Mouse (Mus musculus): ENCODE results near the gene Gm6685.
A peak's percentile ranks its signal among the peaks of the same experiment; 100 is the strongest.
"Not testable (repeated sequence)": the region's sequence is repeated elsewhere in the genome, so short reads cannot be mapped to it uniquely, and the experiment has no call there.

The Gm6685 gene

DNA sequence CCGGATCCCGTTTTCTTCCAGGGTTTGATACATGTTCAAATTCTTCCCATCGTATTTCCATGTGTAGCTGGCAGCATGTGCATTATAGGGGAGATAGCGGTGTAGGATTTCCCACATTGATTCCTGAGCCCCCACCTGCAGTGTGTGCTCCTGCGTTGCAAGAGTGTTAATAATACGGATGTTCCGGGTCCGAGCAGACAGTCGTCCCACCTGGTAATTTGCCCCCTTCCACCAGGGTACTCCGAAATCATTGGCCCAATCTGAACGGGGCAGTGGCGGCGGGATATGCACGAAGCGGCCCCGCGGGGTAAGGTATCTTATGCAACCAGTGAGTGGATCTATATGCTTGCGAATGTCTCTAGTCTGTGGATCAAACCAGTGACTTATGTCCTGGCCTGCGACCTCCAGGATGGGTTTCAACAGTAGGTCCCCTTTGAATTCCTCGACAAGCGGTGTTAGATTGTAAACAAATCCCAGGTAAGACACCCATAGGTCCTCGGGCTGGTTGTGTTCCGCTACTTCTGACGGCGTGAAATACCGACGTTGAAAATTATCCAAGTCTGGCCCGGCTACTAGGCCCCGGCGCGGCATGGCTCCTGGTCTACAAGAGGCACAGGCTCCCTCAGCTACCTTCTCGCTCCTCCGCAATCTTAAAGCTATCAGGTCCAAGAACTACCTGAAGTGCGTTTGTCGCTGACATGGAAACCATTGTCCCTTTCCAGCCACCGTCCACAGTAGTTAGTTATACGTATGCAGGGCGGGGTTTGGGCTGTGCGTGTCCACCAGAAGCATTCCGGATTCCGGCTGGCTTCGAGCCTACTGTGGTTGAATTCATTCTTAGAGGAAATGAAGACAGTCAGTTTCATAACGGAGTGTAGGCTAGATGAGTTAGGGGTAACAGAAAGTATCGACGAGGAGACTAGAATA, at the start of gene Gm6685:
Gene Gm6685 (minus strand): TSS at position 644 of the 927 bp plus-strand sequence.
- DNase-seq (ENCODE audit: low spot score in 2 of 2) = not testable (repeated sequence)

DNA sequence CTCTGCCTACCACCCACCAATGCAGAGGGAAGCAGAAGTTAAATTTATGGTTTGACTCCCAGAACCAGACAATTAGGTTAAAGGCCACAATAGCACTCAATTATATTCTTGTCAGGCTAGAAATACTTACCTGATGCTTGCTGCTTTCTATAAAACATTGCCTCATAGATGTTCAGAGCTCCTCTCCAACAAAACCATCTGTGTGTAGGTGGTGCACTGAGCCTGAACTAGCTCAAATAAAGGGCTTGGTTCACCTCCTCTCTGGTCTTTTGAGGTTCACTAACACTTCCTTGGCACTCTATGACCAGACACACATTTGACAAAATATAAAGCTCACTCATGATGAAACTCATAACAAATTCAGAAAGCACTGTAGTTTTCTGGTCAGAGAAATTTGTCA, 36.2 kb upstream of the Gm6685 start:
- DNase-seq (ENCODE audit: low spot score in 2 of 2) = no peak

DNA sequence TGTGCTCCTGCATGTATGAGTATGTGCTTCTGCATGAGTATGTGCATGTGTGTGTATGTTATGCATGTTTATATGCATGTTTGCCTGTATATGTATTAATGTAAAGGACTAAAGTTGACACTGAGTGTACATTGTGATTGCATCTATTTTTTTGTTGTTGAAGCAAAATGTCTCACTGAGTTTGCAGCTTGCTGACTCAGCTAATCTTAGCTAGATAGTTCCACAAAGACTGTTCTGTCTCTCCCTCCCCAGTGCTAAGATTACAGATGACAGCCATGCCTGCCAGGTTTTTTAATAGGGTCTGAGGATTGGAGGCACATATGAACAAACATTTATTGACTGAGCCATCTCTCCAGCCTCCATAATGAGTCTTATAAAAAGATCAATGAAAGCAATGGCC, 35.0 kb upstream of the Gm6685 start:
- no peak for DNase-seq (ENCODE audit: low spot score in 2 of 2)

DNA sequence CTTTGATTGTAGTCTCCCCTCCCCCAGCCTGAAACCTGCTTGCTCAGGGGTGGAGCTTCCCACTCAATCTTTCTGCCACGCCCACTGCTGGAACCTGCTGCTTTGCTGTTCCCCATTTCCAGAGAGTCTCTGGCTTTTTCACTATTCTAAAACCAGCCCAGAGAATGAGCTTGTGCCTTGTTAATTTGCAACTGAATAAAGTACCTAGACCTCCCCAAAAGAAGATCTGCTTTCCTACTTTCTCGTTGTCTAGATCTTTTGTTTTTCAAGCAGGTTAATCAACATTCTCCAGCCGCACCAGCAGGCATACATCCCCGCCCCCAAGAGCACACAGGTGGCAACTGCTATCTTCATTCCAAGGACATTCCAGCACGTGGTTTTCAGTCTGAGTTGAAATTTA, 31.7 kb upstream of the Gm6685 start:
- not testable (repeated sequence) for DNase-seq (ENCODE audit: low spot score in 2 of 2)

DNA sequence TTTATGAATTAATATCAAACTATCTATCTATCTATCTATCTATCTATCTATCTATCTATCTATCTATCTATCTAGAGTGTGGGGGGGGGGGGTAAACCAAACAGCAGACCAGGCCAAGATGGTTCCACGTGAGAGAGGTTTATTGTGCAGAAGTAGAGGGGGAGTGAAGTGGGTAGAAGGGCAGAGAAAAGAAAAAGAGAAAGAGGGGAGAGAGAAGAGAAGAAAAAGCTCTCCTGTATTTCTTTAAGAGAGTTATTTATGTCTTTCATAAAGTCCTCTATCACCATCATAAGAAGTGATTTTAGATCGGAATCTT, 26.2 kb upstream of the Gm6685 start:
- DNase-seq (ENCODE audit: low spot score in 2 of 2) = no peak

DNA sequence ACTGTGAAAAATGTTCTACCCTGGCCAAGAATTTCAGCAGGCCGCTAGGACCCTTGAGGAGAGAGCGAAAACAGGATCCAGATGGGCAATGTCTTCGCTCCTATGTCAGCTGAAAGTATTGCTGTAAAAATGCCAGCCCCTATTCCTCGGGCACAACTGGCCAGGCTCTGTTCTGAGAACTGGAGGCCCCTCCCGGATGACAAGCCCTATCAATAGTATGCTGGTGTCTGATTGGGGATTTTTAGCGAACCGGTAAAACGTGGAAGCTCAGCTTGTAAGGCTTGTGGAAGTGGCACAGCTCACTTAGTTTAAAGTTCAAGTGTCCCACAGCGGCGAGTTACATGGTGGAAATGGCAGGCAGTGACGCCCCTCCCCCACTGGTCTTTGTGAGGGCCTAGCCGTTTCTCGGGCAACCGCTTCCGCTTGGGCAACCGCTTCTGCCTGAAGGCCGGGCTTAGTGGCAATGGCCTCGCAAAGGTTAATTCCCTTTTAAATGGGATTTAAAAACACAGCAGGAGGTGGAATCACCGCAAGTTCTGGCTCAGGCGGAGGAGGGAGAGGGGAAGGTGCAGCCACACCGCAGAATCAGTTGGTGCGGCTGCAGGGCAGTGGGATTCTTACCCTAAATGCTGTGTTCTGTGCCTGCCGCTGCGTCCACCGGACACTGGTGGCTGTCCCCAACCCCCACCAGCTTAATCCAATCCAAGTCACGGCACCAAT, 25.7 kb upstream of the Gm6685 start:
- peak; percentile 74 to 81 for DNase-seq (ENCODE audit: low spot score in 2 of 2)

DNA sequence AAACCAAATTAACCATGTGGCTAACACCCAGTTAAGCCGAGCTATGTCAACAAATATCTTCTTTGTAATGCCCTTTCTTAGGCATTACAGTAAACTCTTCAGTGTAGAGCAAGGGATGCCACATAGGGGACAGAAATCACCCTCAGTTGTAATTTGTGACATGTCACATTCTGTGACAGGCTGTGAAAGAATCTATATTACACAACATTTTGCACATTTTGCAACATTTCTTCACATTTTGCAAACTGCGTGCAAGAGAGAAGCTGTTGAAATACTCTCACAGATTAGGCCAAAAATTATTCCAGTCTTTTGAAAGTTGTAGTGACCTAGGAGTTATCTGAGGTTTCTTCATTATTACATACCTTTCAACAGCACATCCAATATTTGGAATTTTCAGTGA, 3.8 kb upstream of the Gm6685 start:
- DNase-seq (ENCODE audit: low spot score in 2 of 2) = no peak

DNA sequence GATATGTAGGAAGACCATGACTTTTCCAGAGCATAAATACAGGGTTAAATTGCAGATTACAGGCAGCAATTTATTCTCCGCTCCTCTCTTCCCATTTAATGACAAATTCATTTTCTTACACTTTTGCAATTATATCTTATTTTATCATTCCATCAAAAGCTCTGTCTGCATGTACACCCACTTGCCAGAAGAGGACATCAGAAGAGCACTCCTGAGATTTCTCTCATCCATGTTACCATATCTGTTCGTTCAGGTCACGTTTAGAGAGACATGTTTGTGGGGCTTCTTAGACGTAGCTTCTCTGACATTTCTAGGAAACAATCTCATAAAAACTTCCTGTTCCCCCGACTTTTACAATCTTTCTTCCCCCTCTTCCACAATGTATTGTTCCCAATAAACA, 2.2 kb upstream of the Gm6685 start:
- no peak for DNase-seq (ENCODE audit: low spot score in 2 of 2)

DNA sequence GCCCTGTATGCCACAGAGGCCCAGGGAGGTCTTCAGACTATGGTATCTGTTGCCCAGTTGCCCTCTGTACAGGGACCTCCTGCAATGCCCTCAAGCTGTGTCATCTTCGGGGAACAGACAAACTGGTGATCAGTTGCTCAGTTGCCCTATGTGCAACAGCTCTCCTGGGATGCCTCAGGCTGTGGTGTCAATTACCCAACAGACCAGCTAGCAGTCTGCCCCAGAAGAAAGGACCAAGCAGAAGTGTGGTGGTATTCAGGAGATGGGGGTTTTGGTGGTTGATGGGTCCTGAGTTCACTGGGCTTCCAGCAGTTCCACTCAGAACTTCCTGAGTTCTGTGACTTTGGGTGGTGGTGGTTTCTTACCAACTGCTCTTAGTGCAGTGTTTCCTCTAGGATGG, 11.8 kb downstream of the Gm6685 start:
- DNase-seq (ENCODE audit: low spot score in 2 of 2) = no peak

DNA sequence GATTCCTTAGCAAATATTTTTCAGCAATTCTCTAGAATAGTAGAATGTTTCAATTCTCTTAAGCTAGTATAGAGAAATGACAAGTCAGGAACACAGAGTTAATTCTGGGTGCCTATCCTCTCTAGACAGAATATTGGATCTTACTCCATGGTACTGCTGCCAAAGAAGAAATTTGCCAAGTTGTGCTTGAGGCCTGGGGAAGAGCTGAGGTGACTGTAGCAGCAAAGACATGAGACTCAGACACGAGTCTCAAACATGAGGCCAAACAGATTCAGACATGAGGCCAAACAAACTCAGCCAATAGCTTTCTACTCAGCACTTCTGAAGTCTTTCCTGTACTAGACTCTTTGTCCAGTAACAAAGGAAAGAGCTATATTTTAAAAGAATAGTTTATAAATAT, 26.3 kb downstream of the Gm6685 start:
- DNase-seq (ENCODE audit: low spot score in 2 of 2) = no peak

DNA sequence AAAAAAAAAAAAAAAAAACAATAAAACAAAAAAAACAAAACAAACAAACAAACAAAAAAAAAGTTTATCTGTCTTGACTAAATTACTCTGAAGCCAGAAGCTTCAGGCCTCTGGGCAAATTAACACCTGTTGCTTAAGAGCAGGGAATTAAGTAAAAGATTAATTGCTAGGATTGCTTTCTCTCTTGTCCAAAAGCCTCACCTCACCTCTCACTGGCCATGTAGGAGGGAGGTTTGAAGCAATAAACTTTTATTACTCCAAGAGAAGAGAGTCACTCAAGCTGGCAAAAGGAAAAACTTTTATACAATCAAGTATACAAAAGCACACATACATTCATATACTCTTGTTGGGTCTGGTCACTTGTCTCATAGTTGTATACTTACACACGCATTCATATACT, 31.9 kb downstream of the Gm6685 start:
- no peak for DNase-seq (ENCODE audit: low spot score in 2 of 2)

DNA sequence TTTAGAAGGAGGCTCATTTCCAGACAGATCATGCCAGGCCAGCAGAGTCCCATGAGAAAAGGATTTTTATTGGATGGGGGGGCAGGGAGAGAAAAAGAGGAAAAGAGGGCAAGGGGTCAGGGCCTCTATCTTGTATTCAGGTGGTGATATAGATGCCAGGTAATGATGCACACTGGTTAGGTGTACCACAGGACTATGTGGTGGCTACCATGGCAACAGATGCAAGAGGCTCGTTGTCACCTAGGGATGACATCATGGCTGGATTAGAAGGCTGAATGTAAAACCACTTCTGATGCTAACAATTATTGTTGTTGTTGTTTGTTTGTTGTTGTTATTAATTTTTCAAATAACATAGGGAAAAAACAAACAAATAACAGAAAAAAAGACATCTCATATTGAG, 49.2 kb downstream of the Gm6685 start:
- DNase-seq (ENCODE audit: low spot score in 2 of 2) = no peak
